Mouse (Mus musculus): ENCODE measurements at regions not wholly inside any gene's neighbourhood (a gene's known extent, or its start where the extent isn't known, plus 50 kb on each side); places are given as distances from the start of the nearest gene placed in this dataset.

DNA sequence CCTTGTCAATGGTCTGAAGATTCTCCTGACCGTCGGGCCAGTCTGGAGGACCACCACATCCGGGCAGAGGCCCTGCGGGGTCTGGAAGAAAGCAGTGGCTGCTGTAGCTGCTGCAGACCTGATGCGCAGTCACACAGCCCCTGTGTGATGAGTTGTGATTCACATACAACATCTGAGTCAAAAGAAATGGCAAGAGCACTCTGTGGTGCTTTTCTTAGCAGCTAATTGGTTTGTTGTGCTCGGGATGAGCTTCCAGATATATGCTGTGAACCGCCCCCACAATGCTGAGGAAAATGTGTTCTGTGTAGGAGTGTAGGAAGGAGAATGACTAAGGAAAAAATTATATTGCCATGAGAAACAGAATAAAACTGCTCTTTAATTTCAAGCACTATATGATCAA lies 290.6 kb downstream of the Fam84a start:
- H3K27ac ChIP-seq (ENCODE audit: low read depth), result no peak overlapping the region

DNA sequence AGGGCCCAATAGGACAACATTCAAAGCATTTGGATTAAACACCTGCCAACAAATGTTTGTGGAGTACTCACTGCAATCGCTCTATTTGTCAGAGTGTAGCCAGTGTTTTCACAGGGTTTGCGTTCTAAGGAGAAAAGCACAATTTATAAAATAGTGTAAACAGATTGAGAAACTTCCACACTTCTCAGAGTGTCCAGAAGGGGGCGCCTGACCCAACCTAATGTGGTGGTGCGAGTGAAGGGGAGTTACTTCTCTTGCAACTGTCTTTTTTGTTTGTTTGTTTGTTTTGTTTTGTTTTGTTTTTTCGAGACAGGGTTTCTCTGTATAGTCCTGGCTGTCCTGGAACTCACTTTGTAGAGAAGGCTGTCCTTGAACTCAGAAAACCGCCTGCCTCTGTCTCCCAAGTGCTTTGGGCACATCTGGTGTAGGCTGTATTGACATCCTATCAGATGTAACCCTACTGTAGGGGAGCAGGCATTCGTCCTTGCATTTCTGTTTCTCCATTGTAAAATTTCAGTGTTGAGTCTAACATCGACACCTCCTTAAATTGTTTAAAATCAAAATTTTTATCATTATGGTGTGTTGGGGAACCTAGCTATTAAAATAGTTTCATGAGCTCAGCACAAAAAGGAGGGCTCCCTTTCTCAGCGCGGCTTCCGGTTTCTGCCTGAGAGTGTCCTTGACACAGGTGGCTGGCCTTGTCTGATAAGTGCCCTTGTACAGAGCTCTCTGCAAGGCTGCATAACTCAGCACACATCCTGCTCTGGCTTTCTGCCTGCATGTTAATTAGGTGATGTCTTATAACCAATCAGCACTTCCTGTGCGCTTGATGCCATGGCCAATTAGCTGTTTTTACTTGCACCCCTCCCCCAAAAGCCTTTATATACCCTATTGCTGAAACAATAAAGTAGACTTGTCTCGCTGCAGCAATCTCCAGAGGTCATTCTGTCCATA lies 307.0 kb downstream of the Fam84a start:
- DNase-seq (ENCODE audit: low spot score) (peak; percentile 72), ATAC-seq (ENCODE audit: insufficient read depth, low read depth) (peak; percentile 93)
- Histone ChIP-seq H3K36me3 (replicated peaks; ENCODE audit: control insufficient read depth, insufficient read depth, low read length) (no peaks in the 10 kb centered on the region), H3K4me2 (ENCODE audit: low read depth, low read length) (no peak overlapping the region), H3K9me3 (replicated peaks; ENCODE audit: control insufficient read depth, low read length) (no peaks in the 10 kb centered on the region), H3K27me3 (ENCODE audit: control insufficient read depth, insufficient read depth, low read length) (no peaks in the 10 kb centered on the region), H3K4me1 (ENCODE audit: control insufficient read depth, insufficient read depth) (no peaks in the 10 kb centered on the region), H3K9ac (replicated peaks; ENCODE audit: low read depth, low read length) (no peak overlapping the region), H3K27ac (ENCODE audit: low read depth) (peak overlapping the region; percentile 66), H3K4me3 (ENCODE audit: low read depth, low read length) (no peak overlapping the region)
- TF ChIP-seq CTCF (IDR thresholded peaks at IDR 0.05; ENCODE audit: low read depth), result peak; percentile 55
- TF ChIP-seq EP300 (IDR thresholded peaks at IDR 0.05; ENCODE audit: low read depth), result no peak
- 30% methylated on average over 13 of the region's 13 CpGs for WGBS

More for the DNA sequence above, 290.6 kb downstream of the Fam84a start:
- Histone ChIP-seq H3K9me3 (replicated peaks; ENCODE audit: control insufficient read depth, low read length) (no peaks in the 10 kb centered on the region), H3K4me3 (ENCODE audit: low read depth, low read length) (no peak overlapping the region), H3K4me2 (ENCODE audit: low read depth, low read length) (no peak overlapping the region), H3K36me3 (replicated peaks; ENCODE audit: control insufficient read depth, insufficient read depth, low read length) (no peaks in the 10 kb centered on the region), H3K4me1 (ENCODE audit: control insufficient read depth, insufficient read depth) (no peaks in the 10 kb centered on the region), H3K27me3 (ENCODE audit: control insufficient read depth, insufficient read depth, low read length) (no peaks in the 10 kb centered on the region), H3K9ac (replicated peaks; ENCODE audit: low read depth, low read length) (no peak overlapping the region)
- no peak for TF ChIP-seq CTCF (IDR thresholded peaks at IDR 0.05; ENCODE audit: low read depth)
- no peak for TF ChIP-seq EP300 (IDR thresholded peaks at IDR 0.05; ENCODE audit: low read depth)
- WGBS, result 76% methylated on average over 7 of the region's 7 CpGs
- ATAC-seq (ENCODE audit: insufficient read depth, low read depth) (no peak), DNase-seq (ENCODE audit: low spot score) (no peak)

DNA sequence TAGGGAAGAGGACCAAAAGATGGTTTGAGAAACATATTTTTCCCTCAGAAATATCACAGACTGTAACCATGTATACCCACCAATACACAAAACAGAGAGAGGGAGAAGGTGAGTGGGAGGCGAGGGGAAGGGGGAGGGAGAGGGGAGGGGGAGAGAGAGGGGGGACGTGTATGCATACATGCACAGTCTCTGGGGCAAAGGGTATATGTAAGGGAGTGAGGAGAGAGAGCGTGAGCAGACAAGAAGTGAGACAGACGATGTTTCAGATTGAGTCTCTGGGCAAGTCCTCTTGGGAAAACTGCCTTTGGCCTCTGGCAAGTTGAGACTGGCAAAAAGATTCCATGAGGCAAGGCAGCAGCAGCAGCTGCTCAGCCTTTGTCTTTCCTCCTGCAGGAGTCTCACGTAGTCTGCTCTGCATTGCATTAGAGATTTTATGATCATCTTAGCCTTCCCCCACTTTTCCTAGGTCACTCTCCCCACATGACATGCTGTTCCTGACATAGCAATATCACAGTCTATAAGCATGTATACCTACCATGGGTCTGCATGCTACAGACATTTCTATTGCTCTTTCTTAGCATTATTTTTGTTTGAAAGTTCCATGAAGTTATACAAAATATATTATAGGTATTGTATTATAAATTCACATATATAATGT lies 308.3 kb downstream of the Fam84a start:
- no peaks in the 10 kb centered on the region for H3K27me3 ChIP-seq (ENCODE audit: control insufficient read depth, insufficient read depth, low read length)
- H3K4me2 ChIP-seq (ENCODE audit: low read depth, low read length), result no peak overlapping the region
- no peak for DNase-seq (ENCODE audit: low spot score)
- H3K4me1 ChIP-seq (ENCODE audit: control insufficient read depth, insufficient read depth), result no peaks in the 10 kb centered on the region
- no peak overlapping the region for H3K27ac ChIP-seq (ENCODE audit: low read depth)
- 56% methylated on average over 5 of the region's 5 CpGs for WGBS
- no peak overlapping the region for H3K9ac ChIP-seq (replicated peaks; ENCODE audit: low read depth, low read length)
- TF ChIP-seq CTCF (IDR thresholded peaks at IDR 0.05; ENCODE audit: low read depth), result no peak
- no peak for TF ChIP-seq EP300 (IDR thresholded peaks at IDR 0.05; ENCODE audit: low read depth)
- H3K9me3 ChIP-seq (replicated peaks; ENCODE audit: control insufficient read depth, low read length), result no peaks in the 10 kb centered on the region
- no peak for ATAC-seq (ENCODE audit: insufficient read depth, low read depth)
- H3K4me3 ChIP-seq (ENCODE audit: low read depth, low read length), result no peak overlapping the region
- H3K36me3 ChIP-seq (replicated peaks; ENCODE audit: control insufficient read depth, insufficient read depth, low read length), result no peaks in the 10 kb centered on the region

DNA sequence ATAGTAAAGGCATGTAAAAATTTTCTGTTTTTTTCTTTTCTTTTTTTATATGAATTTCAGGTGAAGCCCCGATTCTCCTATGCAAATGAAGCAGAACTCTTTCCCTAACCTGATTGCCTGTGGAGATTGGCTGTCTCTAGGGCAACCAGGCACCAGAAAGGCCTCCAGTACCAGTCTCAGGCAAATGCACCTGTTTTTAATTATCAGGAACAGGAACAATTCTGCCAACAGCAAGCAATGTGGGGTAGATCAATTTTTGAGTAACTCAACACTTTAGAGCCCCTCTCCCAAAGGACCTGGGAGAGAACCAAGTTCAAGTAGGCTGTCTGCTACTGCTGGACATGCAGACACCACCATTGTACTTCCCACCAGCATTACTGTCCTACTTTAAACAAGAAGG lies 310.6 kb downstream of the Fam84a start:
- ATAC-seq (ENCODE audit: insufficient read depth, low read depth), result no peak
- H3K4me2 ChIP-seq (ENCODE audit: low read depth, low read length), result no peak overlapping the region
- no peaks in the 10 kb centered on the region for H3K27me3 ChIP-seq (ENCODE audit: control insufficient read depth, insufficient read depth, low read length)
- no peaks in the 10 kb centered on the region for H3K4me1 ChIP-seq (ENCODE audit: control insufficient read depth, insufficient read depth)
- WGBS, result 66% methylated on average over 1 of the region's 1 CpGs
- H3K4me3 ChIP-seq (ENCODE audit: low read depth, low read length), result no peak overlapping the region
- no peak overlapping the region for H3K9ac ChIP-seq (replicated peaks; ENCODE audit: low read depth, low read length)
- no peaks in the 10 kb centered on the region for H3K9me3 ChIP-seq (replicated peaks; ENCODE audit: control insufficient read depth, low read length)
- H3K27ac ChIP-seq (ENCODE audit: low read depth), result no peak overlapping the region
- no peak for TF ChIP-seq EP300 (IDR thresholded peaks at IDR 0.05; ENCODE audit: low read depth)
- TF ChIP-seq CTCF (IDR thresholded peaks at IDR 0.05; ENCODE audit: low read depth), result no peak
- no peaks in the 10 kb centered on the region for H3K36me3 ChIP-seq (replicated peaks; ENCODE audit: control insufficient read depth, insufficient read depth, low read length)
- DNase-seq (ENCODE audit: low spot score), result no peak

DNA sequence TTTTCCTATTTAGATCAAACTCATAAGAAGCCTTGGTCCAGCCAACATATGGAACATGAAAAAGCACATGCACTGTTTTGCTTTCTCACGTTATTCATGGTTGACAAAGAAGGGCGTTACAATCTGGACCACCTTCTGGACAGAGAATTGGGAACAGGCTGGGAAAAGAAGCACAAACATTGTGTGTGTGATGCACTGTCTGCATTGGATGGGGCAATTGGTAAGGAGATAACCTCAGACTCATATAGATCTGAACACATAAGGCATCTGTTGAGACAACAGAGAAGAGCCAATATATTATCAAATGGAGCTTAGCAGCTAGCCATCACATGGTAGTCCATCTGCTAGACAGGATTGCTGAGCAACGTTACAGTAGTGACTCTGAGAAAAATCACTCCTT lies 317.1 kb downstream of the Fam84a start:
- no peak for ATAC-seq (ENCODE audit: insufficient read depth, low read depth)
- no peak overlapping the region for H3K4me2 ChIP-seq (ENCODE audit: low read depth, low read length)

More for the DNA sequence above, 317.1 kb downstream of the Fam84a start:
- Histone ChIP-seq H3K4me3 (ENCODE audit: low read depth, low read length) (no peak overlapping the region), H3K9ac (replicated peaks; ENCODE audit: low read depth, low read length) (no peak overlapping the region), H3K27ac (ENCODE audit: low read depth) (no peak overlapping the region), H3K36me3 (replicated peaks; ENCODE audit: control insufficient read depth, insufficient read depth, low read length) (no peaks in the 10 kb centered on the region), H3K4me1 (ENCODE audit: control insufficient read depth, insufficient read depth) (no peaks in the 10 kb centered on the region), H3K9me3 (replicated peaks; ENCODE audit: control insufficient read depth, low read length) (no peaks in the 10 kb centered on the region), H3K27me3 (ENCODE audit: control insufficient read depth, insufficient read depth, low read length) (no peaks in the 10 kb centered on the region)
- WGBS, result 68% methylated on average over 3 of the region's 3 CpGs
- no peak for DNase-seq (ENCODE audit: low spot score)
- TF ChIP-seq EP300 (IDR thresholded peaks at IDR 0.05; ENCODE audit: low read depth) (no peak), CTCF (IDR thresholded peaks at IDR 0.05; ENCODE audit: low read depth) (no peak)

Data from heart, postnatal 0 days (tissue).